Mouse (Mus musculus) gastrocnemius, postnatal 10 days (tissue): ENCODE results near the gene Rps29. TPM values are rescaled to one million over a fixed set of nuclear protein-coding genes. Genes with fewer than 3 reads are reported as not detected.
"Not testable (repeated sequence)": the region's sequence is repeated elsewhere in the genome, so short reads cannot be mapped to it uniquely, and the experiment has no call there.

Source experiments
- DNase-seq: peaks from one replicate; pipeline ENCODE4 v3.0.0; 2021; ENCODE audit warnings: mixed read lengths
- total RNA-seq, 2 experiments: library from RNA; stranded (reverse); gene quantifications; 2 replicates each; pipeline ENCODE4 v1.2.3; 2021

Gene Rps29
- total RNA-seq, 2 experiments from 2014 or later, result 1,302 to 1,393 TPM

DNA sequence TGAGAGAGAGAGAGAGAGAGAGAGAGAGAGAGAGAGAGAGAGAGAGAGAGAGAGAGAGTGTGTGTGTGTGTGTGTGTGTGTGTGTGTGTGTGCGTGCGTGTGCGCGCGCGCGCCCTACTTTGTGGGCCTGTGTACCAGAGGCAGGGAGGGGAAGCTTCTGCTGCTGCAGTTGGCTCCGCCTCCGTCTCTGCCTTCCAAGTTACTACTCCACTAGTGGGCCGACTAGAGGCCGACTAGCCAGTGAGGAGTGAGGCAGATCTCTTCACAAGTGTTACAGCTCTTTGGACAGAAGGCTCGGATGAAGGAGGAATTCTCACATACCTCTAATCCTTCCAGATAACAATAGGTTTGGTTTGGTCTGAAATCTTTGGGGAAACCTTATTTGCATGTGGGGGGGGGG is 20.4 kb upstream of the Rps29 start:
- DNase-seq, result no peak

DNA sequence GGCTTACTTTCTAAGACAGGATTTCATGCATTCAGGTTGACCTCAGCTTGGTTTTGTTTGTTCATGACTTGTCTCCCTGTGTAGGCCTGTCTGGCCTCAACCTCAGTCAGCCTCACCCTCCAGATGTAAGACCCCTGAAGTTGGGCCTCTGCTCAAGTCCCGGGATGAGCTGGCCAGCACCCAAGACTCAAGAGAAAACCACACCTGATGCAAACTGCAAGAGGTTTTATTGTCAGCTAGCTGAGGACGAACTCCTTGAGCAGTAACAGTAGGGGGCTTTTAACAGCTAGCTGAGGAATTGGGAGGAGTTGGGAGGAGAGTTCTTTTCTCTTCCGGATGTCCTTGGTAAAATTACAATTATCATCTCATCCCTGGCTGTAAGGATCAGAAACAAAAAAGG is 18.5 kb upstream of the Rps29 start:
- DNase-seq, result no peak

DNA sequence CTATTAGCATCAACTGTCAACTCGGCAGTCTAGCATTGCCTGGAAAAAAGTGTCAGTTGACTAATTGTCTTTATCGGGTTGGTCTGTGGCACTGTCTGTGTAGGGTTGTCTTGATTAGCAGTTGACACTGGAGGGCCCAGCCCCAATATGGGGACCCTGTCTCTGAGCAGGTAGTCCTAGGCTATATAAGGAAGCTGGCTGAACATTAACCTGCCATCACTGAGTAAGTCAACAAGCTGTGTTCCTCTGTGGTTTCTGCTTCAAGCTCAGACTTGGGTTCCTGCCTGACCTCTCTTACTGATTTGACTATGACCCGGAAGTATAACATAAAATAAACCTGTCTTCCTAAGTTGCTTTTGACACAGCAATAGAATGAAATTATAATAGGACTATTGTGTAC is 17.0 kb upstream of the Rps29 start:
- DNase-seq, result no peak

DNA sequence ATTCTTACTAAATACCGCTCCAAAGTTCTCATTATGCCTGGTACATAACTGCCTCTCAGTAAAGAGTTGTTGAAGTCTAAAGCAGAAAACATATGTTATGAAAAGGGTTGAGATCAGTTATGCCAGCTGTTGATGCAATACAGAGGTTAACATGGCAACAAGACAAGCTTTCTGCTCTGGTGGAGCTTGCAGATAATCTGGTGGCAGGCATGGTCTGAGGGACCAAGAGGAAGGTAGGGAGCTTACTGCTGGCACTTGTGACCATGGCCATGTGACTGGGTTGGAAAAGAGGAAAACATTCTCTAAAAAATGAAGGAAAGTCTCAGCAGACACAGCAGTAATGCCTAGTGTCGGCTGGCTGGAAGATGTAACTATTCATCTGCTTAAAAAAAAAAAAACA is 12.3 kb upstream of the Rps29 start:
- no peak for DNase-seq

DNA sequence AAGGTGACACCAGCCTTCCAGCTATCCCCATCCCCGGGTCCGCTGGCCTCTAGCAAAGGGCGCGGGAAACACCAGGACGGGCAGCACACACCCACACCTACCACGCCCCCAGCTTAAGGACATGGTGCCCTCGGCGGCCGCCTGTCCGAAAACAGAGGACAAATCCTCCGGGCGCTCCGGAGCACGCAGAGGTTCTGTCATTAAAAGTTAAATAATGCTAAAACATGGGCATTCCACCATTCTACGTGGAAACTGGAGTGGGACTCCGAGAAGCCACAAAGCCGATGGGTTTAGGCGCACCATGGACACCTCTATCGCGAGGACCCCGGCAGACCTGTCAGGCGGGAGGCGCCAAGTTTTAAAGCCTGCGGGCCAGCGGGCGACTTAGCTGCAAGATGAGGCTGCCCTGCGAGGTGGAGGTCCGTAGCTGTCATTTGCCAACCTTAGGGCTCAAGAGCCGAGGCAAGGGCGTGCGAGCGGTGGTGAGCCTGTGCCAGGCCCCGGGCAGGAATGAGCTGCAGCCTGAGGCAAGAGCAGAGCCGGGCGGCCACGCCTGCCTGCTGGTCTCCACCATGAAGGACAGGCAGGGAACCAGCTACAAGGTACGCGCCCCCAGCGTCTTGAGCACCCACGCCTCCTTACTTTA is 9.6 kb upstream of the Rps29 start, which contains the start of gene Lrr1:
Gene Lrr1 (plus strand): TSS at position 354 of the 646 bp plus-strand sequence.
- peak; percentile 83 for DNase-seq

DNA sequence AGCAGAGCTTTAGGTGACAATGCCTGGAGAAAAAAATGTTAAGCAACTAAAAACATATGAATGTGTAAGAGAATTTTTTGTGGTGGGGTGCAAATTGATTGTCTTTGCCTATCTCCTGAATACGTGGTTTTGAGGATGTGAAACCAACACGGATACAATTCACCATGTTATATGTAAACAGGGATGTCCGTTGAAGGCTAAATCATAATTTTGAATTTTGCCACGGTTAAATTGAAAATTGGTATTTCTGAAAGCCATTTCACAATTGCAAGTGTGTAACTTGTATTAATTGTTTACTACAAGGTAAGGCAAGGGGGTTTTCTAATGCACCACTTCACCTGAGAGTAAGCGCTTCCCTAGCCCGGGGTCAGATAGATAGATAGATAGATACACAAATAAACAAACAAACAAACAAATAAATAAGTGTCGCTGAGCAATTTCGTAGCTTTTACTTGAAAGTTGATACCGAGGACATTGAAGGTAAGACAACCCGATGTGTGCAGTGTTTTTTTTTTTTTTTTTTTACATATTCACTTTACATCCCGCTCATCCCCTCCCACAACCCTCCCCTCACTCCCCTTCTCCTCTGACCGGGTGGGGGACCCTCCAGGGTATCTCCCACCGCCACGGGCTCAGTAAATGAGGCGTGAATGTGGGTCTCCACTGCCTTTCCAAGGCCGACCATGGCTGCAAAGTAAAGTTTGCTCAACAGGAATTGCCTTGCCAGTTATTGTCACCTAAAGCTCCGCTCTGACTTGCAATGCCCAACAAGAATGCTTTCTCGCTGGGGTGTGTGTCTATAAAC is 8.9 kb upstream of the Rps29 start:
- no peak for DNase-seq

DNA sequence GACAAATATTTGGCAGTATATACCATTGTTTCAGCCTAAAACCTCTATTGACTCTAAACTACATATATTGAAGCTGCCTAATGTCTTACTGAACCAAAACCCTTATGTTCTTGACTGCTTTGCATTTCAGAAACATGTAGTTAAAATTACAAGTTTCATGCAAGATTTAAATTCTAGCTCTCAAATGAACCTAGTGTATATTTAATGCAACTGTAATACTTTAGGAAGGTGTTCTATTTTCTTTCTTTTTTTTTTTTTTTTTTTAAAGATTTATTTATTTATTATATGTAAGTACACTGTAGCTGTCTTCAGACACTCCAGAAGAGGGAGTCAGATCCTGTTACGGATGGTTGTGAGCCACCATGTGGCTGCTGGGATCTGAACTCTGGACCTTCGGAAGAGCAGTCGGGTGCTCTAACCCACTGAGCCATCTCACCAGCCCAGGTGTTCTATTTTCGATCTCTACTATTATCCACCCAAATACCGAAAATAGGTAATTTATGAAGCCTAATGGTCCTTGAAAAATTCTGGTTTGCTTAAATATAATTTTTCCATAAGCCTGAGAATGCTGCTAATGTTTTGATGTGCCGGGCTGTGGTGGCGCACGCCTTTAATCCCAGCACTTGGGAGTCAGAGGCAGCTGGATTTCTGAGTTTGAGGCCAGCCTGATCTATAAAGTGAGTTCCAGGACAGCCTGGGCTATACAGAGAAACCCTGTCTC is 8.0 kb upstream of the Rps29 start:
- not testable (repeated sequence) for DNase-seq

DNA sequence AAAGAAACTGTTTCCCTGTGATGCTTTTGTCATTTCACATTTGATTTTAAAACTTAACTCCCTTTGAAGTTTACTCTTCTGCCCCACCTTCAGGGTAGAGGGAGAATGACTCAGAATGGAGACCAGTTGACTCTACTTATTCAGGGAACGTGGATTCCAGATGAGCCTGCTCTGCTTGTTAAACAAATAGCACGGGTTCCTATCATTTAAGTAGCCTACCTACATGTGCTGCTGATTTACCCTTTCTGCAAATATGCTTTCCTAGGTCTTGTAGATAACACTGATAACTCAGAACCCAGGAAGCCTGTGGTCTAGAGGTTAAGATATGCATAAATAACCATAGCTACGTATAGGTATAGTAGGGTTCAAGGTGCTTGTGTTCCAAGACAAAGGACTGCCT is 5.9 kb upstream of the Rps29 start:
- no peak for DNase-seq

DNA sequence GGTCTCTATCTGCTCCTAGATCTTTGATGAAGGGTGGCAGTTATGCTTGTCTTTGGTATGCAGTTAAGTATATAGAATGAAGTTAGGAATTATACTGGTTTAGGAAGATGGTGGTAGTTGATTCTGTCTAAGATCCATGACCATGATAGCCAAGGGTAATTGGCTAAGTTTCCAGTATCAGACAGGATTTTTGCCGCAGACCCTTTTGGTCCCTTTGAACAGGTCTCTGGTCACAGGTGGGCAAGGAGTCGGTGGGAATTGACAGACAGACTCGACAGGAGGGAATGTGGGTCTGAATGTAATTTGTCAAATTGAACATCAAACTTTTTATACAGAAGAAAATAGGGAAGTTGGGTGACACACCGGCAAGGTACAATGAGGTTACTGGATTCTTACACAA is 4.6 kb upstream of the Rps29 start:
- DNase-seq, result not testable (repeated sequence)

DNA sequence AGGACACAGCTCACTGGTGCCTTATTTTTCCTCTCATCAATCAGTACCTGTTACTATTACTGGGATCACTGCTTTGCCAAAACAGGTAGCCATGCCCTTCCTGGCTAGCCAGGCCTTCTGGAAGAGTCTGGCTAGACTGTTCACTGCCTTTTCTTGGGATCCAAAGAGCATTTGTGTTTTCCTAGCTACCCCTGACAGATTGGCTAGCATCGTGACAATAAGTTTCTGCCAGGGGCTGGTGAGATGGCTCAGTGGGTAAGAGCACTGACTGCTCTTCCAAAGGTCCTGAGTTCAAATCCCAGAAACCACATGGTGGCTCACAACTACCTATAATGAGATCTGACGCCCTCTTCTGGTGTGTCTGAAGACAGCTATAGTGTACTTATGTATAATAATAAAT is 1.7 kb upstream of the Rps29 start:
- not testable (repeated sequence) for DNase-seq

DNA sequence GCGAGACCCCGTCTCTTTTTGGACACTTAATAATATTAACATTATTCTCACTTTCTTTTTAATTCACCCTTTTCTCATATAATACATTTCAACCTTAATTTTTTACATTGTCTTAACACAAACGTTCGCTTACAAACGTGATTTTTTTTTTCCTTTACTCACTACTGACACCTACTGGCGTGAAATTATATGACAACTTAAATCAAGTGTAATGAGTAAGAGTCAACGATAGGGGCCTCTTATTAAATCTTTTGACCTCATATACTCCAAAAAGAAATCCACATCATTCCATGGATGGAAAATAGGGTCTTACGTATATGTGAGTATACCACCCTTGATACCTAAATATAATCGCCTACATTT is 573 bp upstream of the Rps29 start:
- no peak for DNase-seq

DNA sequence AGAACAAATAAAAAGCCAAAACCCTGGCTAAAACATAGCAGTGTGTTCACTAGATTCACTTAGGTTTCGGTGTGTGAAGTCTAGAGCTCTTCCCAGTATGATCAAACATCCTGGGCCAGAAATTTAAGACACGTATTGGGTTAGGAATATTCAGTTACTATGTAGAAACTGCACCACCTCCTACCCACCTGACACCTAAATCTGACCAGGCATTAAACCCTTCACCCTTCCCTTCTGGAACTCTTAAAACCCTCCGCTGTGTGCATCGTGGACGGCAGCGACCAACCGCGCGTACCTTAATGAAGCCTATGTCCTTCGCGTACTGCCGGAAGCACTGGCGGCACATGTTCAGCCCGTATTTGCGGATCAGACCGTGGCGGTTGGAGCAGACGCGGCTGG is 621 bp downstream of the Rps29 start:
- no peak for DNase-seq

DNA sequence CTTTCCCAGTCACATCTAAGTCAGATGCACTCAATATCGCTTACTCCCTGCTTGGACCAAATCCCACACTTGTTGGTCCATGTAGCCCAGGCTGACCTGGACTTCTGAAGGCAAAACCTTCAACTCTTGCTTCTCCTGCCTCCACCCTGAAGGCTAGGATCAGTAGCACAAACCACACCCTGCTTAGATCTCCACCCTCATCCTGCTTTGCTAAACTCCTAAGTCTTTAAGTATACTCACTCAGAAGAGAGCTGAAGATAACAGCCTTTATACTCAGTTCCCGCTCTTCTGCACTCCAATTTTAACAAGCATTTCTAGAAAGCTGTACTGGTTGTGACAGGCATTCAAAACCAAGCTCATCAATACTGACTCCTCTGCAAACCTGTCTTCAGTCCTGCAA is 1.9 kb downstream of the Rps29 start:
- no peak for DNase-seq

DNA sequence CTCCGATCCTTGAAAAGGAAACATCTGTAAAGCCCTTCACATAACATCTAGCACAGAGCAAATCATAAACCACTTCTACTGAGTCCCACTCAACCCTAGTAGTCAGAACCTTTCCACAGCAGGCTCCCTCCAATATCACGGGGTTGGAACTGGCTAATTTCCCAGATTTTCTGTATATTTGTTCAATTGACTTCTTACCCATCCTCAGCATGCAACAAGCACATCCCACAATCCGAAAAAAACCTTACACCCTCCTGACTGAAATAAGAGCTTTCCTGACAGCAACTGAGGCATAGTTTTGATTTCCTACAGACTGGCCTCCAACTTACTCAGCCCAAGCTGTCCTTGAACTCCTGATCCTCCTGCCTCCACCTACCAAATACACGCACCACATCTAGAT is 2.5 kb downstream of the Rps29 start:
- DNase-seq, result no peak

DNA sequence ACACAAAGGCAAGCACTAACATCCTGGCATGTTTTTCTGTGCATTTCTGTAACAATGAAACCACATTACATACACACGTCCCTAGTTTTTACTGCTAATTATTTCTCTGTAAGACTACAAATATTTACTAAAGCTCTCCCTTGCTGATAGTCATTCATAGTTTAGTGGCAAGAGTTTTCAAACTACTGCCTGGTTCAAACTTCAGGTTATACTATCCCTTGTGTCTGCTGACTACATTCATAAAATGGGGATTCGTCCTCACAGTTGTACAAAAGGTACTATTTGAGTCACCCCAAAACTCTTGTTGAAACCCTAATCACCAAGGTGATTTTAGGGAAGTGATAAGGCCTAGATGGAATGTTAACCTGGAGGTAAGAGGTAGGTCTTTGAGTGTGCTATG is 3.1 kb downstream of the Rps29 start:
- no peak for DNase-seq

DNA sequence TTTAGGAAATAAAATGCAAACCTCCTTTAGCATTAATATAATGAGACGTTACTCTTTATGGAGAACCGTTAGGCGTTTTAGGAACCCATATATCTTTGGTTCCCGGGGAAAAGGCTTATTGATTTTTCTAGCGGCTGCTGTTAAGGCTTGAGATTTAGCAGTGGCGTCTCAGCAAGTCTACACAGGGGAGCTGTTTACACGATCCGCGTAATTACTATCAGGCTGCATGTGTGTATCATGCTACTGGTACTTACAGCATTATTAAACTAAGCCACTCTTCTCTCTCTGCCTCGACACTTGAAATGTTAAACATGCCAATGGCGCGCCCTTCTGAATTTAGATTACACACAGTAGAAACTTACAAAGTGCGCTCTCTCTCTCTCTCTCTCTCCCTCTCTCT is 8.9 kb downstream of the Rps29 start:
- DNase-seq, result no peak

DNA sequence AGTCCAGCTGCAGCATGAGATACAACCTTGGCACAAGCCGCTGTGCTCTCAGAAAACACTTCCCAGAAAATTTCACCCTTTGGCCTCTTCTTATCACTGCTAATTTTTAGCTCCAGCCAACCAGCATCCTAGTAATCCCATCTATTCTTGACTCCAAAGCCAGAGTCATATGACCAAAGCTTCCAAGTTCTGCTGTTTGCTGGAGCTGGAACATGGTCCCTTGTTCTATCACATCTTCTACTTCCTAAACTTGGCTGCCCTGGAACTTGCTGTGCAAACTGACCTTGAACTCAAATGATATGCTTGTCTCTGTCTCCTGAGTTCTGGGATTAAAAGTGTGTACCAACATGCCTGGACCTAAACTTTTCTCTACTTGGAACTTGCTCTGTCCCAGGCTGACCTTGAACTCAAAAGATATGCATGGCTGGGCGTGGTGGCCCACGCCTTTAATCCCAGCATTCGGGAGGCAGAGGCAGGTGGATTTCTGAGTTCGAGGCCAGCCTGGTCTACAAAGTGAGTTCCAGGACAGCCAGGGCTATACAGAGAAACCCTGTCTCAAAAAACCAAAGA is 11.7 kb downstream of the Rps29 start:
- no peak for DNase-seq

DNA sequence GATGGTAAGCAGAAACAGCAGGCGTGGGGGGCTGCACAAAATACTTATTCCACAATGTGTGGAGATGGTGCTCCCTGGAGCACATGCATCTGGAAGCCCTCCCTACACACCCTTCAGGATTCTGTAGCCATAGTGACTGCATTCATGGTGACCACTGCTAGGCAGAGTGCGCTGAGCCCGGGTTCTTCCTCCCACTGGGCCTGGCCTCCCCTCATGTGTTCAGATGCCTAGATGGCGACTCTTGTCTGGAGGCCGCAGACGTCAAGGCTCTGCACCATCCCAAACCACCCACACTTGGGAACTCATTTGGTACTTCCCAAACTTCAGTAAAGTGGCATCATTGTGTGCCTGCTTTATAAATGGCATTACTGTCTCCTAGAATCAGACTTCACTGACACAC is 15.5 kb downstream of the Rps29 start:
- DNase-seq, result no peak

DNA sequence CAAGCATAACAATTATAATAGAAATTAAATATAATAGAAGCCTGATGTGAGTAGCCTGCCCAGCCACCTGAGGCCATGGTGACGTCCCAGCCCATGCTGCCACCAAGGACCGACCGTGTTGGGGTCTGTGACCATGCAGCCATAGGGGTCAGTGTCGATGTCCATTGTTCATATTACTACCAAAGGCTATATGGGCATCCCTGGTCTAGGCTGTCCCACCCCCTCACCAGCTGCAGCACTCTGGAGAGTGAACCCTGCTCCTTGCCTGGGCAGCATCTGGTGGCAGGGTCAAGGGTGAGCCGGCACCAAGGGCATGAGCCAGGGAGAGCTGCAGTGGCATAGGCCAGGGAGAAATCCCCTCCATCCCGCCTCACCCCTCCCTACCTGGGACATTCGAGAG is 19.1 kb downstream of the Rps29 start:
- DNase-seq, result no peak

DNA sequence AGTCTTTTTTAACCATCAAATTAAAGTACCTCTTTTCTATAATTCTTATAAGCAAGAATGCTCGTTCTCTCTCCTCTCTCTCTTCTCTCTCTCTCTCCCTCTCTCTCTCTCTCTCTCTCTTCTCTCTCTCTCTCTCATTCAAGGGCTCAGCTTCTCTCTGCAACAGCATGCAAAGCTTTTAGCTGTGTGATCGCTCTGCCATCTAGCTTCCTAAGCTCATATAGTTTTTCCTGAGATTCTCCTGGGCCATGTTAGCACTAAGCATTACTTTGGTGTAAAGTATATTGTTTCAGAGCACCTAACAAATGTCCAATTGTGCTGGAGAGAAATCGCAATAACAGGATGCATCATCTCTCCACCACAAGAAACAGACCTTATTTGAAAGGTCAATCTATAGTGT is 19.8 kb downstream of the Rps29 start:
- no peak for DNase-seq

DNA sequence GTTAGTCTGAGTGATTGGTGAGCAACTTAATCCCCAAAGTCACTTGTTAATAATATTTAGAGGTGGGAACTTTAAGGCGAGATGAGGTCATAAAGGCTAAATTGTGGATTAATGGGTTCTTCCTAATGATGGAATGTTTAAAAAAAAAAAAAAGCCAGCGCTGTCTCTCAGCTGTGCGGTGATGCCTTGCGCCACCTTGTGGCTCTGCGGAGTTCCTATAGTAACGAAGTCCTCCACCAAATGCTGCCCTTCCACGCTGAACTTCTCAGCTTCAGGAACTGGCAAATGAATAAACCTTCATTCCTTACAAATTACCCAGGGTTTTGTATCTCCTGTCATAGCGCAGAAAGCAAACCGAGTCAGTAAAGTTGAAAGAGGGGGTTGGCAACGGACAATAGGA is 27.0 kb downstream of the Rps29 start:
- peak; percentile 49 for DNase-seq

DNA sequence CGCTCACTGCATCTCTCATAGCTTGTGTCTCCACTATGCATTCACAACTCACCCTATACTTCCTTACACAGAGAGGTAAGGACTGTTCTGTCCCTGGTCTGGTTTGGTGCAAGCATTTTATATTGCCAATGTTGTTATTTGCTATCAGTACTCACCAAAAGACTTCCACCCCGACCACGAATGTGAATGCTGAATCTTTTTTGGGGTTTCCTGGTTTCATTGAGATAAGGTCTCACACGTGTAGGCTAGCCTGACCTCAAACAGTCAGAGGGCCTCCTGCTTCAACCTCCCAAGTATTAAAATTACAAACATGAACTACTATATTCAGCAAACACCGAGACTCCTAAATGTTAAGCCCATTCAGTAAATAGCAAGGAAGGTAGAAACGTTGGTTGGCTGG is 27.7 kb downstream of the Rps29 start:
- no peak for DNase-seq

DNA sequence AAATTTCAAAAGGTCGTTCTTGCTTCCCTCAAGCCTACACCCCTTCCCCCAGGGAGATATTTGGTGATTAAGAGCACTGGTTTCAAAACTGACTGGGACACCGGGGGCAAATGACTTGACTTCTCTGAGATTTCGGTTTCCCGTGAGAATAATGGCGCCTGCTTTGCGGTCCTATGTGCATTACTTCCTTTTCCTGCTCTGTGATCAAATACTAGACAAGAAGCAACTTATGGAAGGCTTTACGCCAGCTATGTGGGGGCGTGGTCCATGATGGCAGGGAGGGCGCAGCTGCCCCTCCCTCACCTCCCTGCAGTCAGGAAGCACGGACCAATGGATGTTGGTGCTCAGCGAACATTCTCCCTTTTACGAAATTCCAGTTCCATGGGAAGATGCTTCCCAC is 28.5 kb downstream of the Rps29 start:
- no peak for DNase-seq
